Mouse (Mus musculus): ENCODE data around the gene Cubn.

Cubn gene

DNA sequence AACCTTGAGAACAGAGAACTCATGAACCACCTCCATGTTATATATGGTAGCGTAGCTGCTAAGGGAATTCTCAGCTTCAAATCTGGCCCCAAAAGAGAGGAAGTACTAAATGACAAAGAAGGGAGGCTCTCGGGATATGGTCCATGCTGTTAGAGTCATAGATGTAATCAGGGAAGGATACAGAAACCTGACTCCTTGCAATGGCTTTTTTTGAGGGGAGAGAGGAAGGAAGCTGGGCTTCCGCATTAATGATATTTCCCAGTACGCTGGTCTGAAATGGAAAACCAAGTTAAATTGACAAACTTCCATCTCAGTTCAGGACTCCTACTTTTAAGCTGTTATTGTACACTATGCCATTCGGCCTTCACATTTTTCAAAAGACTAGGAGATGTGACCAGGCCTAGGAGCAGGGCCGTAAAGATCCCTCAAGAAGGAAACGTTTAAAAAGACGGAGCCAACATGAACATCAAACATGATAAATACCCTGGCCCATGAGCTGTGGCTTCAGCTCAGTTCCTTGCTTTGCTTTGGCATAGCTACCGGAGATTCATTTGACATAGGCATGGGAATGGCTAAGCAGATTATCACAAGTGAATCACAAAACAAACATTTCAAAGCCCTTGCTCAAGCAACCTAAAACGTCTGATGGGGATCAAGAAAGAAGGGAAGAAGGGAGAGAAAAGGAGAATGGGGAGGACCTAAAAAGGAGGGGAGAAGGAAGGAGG is 120.4 kb downstream of the Cubn start:
- intact Hi-C loops (cut with DNase I), result no loop called here

DNA sequence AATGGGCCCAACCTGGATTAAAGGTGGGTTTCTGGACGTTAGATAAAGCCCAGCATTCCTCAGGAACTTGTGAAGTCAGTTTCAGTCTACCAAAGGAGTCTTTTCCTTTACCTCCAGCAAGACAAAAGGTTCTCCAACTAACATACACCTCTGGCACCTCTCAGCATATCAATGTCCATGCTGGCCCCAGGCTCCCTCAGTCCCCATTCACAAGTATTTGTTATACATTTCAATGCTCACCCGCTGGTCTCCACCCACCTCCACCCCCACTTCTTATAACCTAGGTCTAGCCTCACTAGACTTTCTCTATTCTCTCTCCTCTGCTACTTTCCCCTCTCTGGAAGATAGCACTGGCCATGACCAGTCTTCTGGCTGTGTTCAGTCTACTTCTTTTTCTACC is 121.1 kb downstream of the Cubn start:
- intact Hi-C loops (cut with DNase I), result no loop called here

DNA sequence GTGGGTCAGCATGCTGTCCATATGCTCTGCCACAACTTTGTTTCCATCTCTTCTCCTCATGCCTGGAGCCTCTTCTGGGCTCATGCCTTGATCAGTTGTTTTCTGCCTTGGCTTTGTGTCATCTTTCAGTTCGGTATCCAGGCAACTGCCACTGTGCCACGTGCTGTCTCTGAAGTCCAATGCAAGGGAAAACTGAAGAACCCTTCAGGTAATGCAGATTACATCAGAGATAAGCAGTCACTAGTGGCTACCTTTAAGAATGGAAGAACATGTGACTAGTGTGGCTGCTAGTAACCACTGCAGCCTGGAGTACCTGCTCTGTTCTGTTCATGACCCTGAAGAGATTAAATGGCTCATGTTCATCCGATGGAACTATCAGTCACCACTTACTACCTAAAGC is 123.1 kb downstream of the Cubn start:
- intact Hi-C loops (cut with DNase I), result no loop called here

DNA sequence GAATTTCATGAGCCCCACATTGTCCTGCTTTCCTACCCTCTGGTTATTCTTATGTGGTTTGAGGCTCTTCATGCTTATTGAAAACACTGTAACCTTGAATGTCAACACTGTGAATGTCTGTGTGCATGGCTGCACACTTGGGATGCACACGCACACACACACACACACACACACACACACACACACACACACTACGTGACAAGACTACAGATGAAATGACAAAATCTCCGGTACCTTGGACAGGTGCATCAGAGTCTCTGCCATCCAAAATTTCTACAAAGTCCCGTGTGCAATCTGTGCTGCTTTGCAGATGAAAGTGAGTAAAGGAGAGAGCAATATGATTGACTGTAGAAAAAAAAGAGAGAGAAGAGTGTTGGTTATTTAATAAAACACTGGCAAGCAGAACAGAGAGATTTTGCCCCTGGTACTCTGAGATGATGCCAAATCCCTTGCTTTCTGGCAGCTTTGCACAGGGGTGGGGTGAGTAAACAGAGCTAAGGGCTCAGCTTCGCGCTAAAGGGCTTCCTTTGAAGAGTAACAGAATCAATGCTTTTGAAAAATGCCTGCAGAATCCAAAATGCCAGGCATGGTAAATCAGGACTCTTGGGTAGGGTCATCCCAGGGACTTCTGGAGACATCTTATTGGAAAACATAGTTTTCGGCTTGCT is 133.6 kb downstream of the Cubn start:
- intact Hi-C loops (cut with DNase I), result no loop called here

DNA sequence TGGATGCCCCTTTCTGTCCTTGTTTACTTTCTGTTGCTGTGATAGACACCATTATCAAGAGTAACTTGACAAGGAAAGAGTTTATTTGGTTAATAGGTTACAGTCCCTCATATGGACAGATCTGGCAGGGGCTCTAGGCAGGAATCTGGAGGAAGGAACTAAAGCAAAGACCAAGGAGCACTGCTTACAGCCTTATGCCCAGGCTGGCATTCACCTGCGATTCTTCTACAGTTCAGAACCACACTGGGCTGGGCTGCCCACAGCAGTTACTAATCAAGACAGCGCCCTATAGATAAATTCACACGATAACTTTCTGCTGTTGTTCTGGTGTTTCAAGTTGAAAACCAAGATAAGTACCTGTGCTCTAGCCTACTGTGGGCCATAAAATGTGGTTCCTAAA is 138.8 kb downstream of the Cubn start:
- intact Hi-C loops (cut with DNase I), result no loop called here

DNA sequence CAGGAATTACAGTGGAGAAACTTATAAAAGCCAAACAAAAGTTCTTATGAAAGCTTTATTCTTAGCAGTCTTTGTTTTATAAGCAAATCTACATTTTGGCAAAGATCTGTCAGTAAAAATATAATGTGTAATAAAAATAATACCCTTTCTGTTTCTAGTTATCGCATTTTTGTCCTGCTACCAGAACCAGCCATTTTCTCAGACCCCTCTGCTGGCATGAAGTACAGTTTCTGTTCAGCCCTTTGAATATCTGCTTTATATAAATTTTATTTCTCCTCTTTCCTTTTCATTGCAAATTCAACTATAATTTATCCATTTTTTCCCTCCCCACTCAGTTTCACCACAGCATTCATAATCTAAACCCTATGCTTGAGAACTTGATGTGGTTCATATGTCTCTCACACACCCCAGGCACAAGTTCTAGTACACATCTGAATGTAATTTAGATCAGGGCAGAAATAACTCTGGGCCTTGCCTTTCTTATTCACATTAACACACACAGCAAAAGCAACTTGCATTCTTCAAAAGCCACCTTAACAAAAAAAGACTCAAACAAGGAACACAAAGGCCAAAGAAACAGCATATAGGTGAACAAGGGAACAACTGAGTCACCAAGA is 139.4 kb downstream of the Cubn start:
- intact Hi-C loops (cut with DNase I), result no loop called here

DNA sequence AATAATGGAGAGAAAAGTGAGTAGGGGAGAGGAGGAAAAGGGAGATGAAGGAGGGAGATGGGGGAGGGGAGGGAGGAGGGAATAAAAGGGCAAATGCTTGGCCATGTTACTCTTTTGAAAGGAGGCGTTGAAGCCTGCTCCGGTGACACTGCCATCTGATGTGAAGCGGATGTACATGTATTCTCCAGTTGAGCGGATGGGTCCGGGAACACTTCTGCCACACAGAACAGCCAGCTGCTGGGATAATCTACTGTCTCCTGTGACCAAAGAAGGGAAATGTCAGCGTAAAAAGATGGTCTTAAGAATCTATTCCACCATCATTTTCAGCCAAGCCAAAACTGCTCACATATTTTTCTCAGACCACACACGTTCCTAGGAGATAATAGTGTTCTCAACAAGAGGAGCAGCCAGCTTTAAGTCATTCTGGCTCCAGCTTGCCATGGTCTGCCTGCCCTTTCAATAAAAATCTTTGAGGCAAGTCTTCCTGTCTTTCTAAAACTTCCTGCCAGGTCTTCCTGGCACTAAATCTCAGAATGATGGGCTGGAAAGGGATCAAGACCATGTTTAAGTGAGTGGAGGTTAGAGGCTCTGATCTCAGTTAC is 149.2 kb downstream of the Cubn start:
- intact Hi-C loops (cut with DNase I), result no loop called here

DNA sequence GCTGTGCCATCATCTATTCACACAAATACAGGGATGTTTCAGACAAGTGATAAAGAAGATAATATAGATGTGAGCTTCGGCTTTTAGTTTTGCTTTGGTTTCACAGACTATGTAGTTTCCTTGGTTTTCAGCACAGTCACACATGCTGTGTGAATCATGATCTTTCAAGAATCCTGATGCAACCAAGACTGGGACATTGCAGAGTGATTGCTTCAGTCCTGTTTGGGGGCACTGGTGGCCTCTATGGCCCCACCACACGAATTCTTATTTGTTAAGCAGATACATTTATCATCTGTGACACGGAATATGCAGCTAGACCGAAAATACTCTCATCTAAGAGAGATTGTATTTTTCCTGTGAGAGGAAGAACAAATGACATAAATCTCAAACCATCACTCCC is 156.2 kb downstream of the Cubn start:
- intact Hi-C loops (cut with DNase I), result no loop called here

DNA sequence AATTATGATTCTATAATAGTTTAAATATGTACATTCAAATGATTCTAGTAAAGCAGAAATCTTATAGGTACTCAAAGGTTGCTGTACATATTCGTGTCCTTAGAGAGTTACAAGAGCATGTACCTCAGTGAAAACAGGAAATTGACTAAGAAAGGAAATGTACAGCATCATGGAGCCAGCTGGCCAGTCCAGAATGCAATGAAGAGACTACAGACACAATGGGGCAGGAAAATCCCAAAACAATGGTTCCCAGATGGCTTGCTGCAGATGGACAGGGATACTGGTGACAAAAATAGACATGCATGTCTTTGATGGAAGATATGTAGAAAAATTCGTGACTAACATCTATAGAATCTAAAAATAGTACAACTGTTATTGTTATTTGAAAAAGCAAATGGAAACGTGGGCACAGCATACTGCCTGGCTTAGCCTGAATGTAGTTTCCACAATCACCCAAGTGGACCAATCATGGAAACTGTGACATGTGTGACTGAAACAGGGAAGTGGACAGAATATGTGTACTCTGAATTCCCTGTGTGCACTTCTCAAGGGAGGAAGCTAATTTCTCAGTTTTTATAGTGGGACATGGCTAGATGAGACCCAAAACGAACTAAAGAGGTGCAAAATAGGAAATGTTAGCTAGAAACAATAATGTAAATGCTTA is 161.7 kb downstream of the Cubn start:
- intact Hi-C loops (cut with DNase I), result no loop called here

DNA sequence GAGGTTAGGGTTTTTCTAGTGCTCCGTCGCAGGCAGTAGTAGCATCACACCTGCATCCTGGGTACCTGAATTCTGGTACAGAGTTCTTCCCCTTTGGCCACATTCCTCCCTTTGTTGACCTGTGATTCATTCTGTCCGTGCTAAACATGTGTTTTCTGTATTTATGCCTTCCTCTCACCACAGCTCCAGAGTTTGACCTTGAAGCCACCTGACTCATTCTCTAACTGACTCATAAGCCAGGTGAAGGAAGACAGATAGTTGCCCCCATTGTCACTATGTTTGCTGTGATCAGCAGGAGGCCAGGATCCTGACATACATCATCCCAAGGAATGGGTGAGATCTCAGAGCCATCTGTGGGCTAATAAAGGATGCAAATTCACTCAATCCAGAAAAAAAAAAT is 188.2 kb downstream of the Cubn start:
- intact Hi-C loops (cut with DNase I), result no loop called here

DNA sequence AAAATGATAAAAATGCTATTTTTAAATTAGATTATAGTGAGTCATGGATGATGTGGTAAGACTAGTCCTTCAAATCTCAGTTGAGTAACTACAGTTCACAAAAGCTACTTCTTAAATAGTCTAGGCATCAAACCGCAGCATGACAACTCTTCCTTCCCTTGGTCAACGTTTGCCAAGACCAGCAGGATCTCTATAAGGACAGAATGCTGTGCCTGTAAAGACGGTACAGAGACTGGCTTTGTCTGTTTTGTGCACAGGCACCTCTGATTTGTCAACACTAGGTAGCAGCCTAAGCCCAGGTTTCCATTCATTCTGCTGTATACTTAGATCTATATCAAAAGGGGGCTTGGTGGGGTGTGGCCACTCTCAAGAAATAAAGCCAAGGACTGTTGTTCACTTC is 192.6 kb downstream of the Cubn start:
- intact Hi-C loops (cut with DNase I), result loop anchor here (10.0 kb wide), 1 partner anchor 106 kb away; no protein-coding TSS in a partner anchor

DNA sequence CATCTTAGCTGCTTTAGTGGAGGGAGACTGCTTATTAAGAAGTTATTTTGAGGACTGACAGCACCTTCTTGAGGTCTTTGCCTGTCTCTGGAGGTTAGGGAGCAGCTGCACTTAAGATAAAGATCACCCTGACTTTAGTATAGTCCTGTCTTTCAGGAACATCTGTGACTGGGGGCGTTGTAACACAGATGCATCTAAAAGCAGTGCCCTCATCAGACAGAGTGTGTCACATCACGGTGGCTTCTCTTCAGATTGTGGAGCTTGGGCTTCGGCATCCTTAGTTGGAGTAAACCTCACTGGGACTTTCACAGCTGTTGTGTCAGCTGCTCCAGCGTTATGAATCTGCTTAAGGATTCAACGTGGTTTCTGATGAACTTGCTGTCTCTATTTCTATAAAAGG is 193.9 kb downstream of the Cubn start:
- intact Hi-C loops (cut with DNase I), result loop anchor here (10.0 kb wide), 1 partner anchor 107 kb away; no protein-coding TSS in a partner anchor

DNA sequence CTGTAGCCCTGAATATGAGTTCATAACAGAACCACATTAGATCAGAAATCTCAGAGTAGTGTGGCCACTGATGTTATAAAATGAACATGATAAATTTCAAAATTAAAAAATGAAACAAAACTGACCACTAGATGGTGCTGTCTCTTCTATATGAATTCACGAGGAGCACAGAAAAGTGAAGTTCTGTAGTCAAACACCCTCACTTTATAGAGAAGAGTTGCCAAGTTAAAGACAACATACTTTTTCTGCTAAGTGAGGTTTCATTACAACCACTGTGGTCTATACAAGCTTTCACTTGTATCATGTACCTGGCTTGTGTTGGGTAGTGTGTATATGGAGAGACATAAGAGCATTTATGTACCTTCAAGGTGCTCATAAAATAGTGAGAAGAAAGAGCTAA is 201.0 kb downstream of the Cubn start:
- intact Hi-C loops (cut with DNase I), result loop anchor here (2.0 to 10.0 kb wide), 3 partner anchors 114 to 307 kb away; no protein-coding TSS in a partner anchor

DNA sequence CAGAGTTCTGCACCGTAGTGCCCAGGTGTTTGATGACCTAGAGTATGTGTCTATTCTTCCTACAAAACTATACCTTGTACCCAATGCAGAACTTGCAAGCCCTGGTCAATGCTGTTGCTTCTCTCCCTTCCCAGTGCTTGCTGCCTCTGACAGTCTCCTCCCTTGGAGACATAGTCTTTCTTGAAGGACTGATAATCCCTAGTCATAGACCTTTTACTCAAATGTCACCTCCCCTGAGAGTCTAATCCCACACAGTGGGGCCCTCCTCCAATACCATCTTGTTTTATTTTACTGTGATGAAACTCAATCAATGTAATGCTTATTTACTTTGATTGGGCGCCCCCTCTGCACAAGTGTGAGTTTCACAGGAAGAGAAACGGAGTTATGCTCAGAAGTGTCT is 201.5 kb downstream of the Cubn start:
- intact Hi-C loops (cut with DNase I), result loop anchor here (2.0 to 10.0 kb wide), 3 partner anchors 115 to 307 kb away; no protein-coding TSS in a partner anchor

DNA sequence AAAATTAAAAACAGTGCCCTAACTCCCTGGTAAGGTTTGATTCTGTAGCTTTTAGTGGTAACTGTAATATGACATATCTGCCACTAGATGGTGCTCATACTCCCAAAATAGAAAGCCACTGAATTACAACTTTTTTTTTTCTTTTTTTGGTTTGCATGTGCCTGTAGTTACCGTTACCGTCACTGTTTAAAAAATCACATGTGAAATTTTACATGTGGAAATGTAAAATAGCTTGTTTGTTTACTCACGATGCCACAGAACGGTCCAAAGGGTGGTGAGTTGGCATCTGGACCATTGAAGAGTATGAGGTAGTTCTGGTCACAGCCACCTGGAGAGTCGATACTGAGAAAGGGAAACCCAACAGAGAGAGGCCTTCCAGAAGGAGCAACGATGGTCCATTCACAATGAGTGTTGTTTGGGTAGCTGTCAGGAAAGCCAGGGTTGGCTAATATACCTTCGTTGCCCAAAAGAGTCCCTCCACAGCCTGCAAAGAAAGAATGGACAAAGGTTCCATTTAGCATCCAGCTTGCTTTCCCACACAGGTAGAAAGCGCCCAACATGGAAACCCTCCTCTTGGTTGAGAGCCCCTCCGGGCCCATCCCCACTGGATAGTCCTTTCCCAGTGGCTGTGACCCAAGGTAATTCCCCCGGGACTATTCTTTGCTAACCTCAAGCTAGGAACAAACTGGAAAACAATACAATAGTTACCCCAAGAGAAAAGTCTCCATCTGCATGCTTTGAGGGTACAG is 213.3 kb downstream of the Cubn start:
- intact Hi-C loops (cut with DNase I), result loop anchor here (10.0 kb wide), 1 partner anchor 657 kb away; no protein-coding TSS in a partner anchor

DNA sequence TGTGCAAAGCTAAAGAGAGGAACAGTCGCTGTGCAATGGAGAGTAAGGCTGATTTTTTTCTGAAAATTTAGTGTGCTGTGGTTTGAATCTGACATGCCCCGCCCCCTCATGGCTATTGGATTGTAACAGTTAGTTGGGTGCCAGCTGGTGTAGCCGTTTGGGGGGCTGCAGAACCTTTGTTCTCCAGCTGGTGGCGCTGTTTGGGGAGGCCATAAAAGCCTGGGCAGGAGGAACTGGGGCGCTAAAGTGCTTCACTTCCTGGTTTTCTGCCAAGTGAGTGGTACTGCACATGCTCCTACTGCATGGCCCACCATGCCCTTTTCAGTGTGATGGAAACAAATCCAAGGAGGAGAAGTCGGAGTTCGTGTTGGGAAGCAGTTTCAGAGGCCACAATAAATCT is 215.7 kb downstream of the Cubn start:
- intact Hi-C loops (cut with DNase I), result loop anchor here (10.0 kb wide), 1 partner anchor 659 kb away; no protein-coding TSS in a partner anchor

DNA sequence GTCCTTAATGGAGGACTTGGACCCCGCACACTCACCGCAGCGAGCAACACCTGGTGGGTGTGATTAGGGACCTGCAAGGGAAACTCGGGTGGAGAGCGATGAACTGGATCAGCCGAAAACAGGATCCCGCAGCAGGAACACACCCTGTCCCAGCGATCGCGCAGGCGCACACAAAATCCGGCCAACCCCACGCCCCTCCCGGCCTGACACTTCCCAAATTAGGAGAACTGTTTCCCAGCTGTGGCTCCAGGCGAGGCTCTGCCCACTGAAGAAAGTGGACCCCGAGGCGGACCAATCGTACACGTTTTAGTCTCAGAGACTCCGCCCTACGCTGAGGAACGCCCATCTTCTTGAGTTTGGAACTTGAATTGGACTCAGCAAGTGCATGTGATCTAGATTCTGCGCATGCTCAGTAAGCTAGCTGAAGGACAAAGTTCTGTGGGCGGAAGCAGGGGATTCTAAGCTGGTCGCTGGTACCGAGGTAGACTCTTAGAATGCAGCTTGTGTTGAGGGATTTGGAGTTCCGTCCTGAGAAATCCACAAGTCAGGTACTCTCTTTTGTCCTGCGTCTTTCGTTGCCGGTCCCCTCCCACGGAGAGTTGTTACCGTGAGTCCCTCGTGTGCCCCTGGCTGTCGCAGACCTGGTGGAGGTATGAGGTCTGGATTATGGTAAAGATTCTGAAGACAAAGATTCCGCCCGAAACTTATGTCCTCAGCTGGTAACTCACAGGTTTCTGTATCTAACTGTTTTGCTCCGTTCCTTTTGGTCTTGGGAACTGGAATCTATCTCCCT is 220.3 kb downstream of the Cubn start, which contains the start of gene Rsu1:
TSS of gene Rsu1 (minus strand) at position 251 of the 793 bp plus-strand sequence.
- intact Hi-C loops (cut with DNase I), result loop anchor here (10.0 kb wide), 1 partner anchor 663 kb away; no protein-coding TSS in a partner anchor

DNA sequence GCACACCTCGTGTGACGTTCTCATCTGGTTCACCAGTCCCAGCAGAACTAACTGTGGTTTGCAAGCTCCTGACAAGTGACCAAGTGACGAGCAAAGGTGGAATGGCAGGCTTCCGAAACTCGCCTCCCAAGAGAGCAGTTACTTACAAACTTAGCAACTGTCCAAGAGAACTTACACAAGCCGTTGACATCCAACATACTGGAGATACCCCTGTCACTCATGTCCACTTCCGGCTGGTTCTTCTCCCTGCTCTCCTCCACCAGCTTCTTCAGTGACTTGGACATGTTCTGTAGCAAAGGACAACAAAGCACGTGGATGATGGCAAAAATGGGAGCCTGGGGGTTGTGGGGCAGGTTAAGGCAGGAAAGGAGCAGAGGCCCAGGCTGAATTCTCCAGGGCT is 220.9 kb downstream of the Cubn start:
- intact Hi-C loops (cut with DNase I), result loop anchor here (10.0 kb wide), 1 partner anchor 664 kb away; no protein-coding TSS in a partner anchor

DNA sequence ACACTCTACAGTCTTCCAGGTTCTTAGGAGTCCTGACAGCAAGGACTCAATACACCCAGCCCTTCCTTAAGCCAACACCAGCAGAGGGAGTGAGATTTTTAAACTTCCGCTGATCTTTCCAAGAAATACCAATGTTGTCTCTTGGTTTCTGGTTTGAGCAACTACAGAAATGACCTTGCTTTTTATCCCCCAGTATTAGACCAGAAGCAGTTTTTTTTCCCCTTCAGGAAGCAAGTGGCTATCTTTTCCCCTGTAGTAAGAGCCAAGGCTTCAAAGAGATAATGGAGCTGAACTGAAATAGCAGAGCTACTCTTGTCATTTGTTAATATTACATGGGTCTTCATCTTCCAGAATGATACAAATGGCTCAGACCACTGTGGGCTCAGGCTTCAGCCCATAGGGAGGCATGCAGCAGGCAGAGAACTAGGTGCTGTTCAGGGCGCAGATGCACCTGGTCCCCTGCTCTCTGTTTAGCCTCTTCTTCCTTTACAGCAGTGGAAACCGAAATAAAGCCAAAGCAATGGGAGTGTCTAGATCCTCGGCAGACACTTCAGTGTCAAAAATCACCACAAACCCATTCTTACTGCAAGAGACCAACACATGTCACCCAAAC is 222.8 kb downstream of the Cubn start:
- intact Hi-C loops (cut with DNase I), result no loop called here
